Mouse (Mus musculus) midbrain, embryonic 14.5 days (tissue): Measurements from ENCODE around the gene Nek10. TPM values are rescaled to one million over a fixed set of nuclear protein-coding genes. Genes with fewer than 3 reads are reported as not detected.

Experiments
- polyA plus RNA-seq: library from polyadenylated mRNA; unstranded; fragments of >200 nt; fragmentation: Nextera tagmentation; extraction: Ambion mirVana; gene quantifications from 2 replicates; pipeline ENCODE4 v1.2.1, GENCODE M21; 2014

Gene Nek10
- polyA plus RNA-seq, 1 experiment from 2014 or later: 0.04 TPM

Other genes starting within 250 kb of the Nek10 start
- 29.6 and 32.9 TPM in 2 replicates for gene Slc4a7, start 101.1 kb upstream of the Nek10 start, polyA plus RNA-seq